Mouse (Mus musculus) brain, embryonic 14.5 days (tissue): ENCODE measurements around the gene Atxn1. TPM values are rescaled to one million over a fixed set of nuclear protein-coding genes. Genes with fewer than 3 reads are reported as not detected.
A peak's percentile ranks its signal among the peaks of the same experiment; 100 is the strongest.

Source experiments
- DNase-seq: peaks from one replicate; pipeline ENCODE4 v3.0.0-alpha.2; 2011; ENCODE audit warnings: low read depth
- CTCF ChIP-seq: fragments of 200-500 bp; IDR thresholded peaks from 2 replicates; pipeline ENCODE4 v1.5.1; 2012; ENCODE audit warnings: inconsistent platforms, mild to moderate bottlenecking, moderate library complexity, borderline replicate concordance; ENCODE audit not compliant: insufficient read depth, insufficient read length; ENCODE audit errors: extremely low read depth
- POLR2A ChIP-seq: fragments of 200-500 bp; IDR thresholded peaks from 2 replicates; pipeline ENCODE4 v1.6.1; 2012; ENCODE audit warnings: mild to moderate bottlenecking, inconsistent platforms, borderline replicate concordance; ENCODE audit not compliant: poor library complexity, insufficient read depth, insufficient read length, severe bottlenecking; ENCODE audit errors: extremely low read depth
- polyA plus RNA-seq: library from polyadenylated mRNA; depleted of rRNA; stranded (reverse); fragments of >200 nt; gene quantifications from 2 replicates; pipeline ENCODE4 v1.2.3, GENCODE M21; 2012

Gene Atxn1
- polyA plus RNA-seq, 1 experiment: 11.0 TPM

DNA sequence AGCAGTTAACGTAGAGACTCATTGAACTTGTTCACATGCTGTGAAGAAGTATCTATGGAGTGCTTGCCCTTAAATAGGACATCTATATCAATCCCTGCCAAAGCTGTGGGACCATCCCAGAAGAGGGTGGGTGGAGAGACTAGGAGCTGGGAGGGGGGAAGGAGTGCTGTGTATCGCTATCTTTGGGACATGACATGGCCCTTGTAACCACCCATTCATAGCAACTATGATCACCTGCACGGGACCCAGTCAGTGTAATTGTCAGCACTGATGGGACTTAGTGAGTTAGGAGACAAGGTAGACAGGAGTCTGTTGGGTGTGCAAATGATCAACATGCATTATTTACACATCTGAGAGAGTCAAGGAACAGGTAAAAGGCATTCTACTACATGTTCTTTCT lies 405.6 kb downstream of the Atxn1 start:
- no peak for TF ChIP-seq CTCF
- no peak for TF ChIP-seq POLR2A
- DNase-seq: no peak

DNA sequence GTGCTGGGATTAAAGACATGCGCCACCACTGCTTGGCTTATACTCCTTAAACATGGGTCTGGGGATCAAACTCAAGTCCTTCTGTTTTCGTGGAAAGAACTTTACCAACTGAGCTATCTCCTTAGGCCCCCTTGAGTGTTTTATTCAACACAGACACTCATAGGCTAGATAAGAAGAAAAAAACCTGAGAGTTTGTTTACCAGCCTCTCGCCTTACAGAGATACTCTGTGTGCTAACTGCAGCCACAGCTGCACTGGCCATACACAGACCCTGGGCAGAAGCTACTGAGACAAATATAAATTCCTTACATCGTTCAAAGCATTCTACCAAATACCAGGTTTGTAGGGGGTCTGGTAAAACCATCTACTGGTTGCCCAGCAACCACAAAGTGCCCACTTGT lies 406.4 kb downstream of the Atxn1 start:
- no peak for DNase-seq
- no peak for TF ChIP-seq CTCF
- no peak for TF ChIP-seq POLR2A

DNA sequence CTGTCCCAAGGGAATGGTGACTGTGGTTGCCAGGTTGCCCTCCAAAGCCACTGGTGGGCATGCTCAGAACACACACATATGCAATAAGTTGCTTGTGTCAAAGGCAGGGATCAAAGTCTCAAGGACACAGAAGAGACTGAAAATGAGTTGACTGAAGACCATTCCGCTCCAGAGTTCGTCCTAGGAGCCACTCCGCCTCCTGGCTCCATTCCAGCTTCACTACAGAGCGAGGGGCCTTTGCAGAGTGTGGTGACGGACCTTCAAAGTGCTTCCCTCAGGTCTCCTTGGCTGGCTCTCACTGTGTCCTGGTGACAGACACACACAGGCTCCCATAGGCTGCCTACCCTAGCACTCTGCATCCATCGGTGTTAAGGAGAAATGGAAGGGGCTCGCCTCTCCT lies 411.1 kb downstream of the Atxn1 start:
- TF ChIP-seq POLR2A (no peak), CTCF (no peak)
- DNase-seq: peak; percentile 53

DNA sequence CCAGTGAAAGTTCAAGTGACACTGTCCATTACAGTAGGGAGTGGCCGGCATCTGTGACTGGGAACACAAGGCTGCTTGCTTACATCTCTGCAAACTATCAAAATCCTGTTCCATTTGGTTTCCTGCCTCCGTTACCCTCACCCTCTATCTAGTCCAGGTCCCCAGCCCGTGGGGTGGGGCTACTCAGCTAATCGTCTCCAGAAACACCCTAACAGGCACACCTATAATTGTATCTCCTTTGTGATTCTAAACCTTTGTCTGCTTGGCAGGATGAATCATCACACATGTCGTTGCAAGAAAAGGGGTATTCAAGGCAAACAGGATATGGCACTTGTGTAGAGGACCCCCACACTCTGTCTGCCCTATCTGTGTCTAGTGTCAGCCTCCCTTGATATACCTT lies 417.3 kb downstream of the Atxn1 start:
- TF ChIP-seq CTCF: no peak
- TF ChIP-seq POLR2A: no peak
- no peak for DNase-seq

- TF ChIP-seq POLR2A (no peak), CTCF (no peak)
- no peak for DNase-seq
These were observed 417.9 kb downstream of the Atxn1 start for GRCm38 (mm10) chr13:45546946-45547345.

DNA sequence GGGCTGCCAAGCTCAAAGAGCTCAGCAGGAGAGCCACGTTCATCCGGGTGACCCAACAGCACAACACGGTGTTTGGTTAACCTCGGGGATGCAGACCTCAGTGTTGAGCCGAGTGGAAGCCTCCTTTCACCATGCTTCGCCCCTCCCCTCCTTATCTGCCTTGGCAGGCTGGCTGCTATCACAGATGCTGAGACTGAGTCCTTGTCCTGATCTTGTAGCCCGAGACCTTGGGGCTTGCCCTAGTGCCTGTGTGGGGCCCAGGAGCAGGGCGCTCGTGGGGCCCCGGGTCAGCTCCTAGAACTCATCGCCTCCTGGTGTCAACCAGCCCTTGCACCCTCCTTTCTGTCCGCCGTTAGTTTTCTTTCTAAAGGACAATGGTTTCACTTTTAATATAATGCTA lies 418.8 kb downstream of the Atxn1 start:
- DNase-seq: no peak
- TF ChIP-seq POLR2A: no peak
- no peak for TF ChIP-seq CTCF

- TF ChIP-seq CTCF (peak; percentile 84), POLR2A (no peak)
- DNase-seq: peak; percentile 95
These were observed 425.6 kb downstream of the Atxn1 start for GRCm38 (mm10) chr13:45539205-45539568.

DNA sequence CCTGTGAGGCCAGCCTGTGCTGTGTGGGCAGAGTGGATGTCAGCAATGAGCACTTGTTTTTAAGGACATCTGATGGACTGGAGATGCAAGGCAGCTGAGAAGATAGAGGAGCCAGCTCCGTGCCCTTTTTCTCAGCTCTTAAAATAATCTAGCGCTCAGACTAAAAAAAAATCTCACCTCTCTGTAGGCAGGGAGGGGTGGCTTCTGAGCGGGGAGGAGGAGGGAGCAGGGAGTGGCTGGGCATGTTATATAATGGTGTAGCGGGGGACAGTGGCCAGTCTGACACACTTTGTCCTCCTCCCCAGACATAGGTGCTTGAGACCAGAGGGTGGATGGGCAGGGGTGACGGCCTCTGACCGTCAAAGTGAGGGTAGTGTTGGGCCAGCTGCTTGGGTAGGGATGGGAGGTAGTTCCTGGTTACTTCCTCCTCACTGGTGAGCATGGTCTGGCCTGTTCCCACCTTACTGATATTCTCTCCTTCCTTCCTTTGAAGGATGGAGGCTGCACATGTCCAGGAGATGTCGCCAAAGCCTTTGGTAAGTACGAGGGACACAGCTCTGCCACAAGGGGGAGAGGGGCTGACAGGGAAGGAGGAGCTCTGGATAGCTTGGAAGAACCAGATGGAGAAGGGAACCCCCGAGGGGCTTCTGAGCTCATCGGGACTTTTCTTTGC lies 426.1 kb downstream of the Atxn1 start:
- TF ChIP-seq CTCF (peak; percentile 99), POLR2A (no peak)

DNA sequence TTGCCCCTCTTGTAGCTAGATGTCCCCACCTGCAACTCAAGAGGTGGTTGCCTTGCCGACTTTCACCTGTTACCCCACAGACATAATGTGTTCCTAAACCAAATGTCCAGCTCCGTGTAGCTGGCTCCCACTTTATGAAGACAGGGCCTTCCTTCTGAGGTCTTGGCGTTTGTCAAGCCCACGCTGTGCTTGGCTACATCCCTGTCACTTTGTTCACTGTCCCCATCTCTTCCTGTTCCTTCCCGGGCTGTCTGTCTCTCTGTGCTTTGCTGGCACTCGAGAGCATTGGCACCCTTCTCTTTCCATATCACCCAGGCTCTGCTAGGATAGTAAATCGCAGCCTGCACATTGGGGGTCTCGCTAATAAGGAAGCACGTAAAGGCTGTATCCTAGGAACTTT lies 426.7 kb downstream of the Atxn1 start:
- DNase-seq: no peak
- TF ChIP-seq POLR2A: no peak
- TF ChIP-seq CTCF: no peak

More for the DNA sequence above, 426.1 kb downstream of the Atxn1 start:
- DNase-seq: peak; percentile 97

GRCm38 (mm10) chr13:45537110-45537509 lies 427.7 kb downstream of the Atxn1 start:
- no peak for DNase-seq
- TF ChIP-seq POLR2A (no peak), CTCF (no peak)

- no peak for DNase-seq
- no peak for TF ChIP-seq POLR2A
These were observed 428.9 kb downstream of the Atxn1 start for GRCm38 (mm10) chr13:45535731-45536453.

- DNase-seq: peak; percentile 66
These were observed 434.1 kb downstream of the Atxn1 start for GRCm38 (mm10) chr13:45530754-45531153.

More at GRCm38 (mm10) chr13:45530754-45531153, 434.1 kb downstream of the Atxn1 start:
- TF ChIP-seq CTCF (no peak), POLR2A (no peak)
